Mouse (Mus musculus) bone marrow, adult 2 months (tissue): ENCODE measurements around the gene Cd276.

ENCODE experiments used
- CTCF ChIP-seq: fragments of 200-500 bp; IDR thresholded peaks from 2 replicates; pipeline ENCODE4 v1.5.1; 2011; ENCODE audit warnings: low read length, control low read depth; ENCODE audit not compliant: control insufficient read depth, insufficient read depth
- POLR2A ChIP-seq: fragments of 200-500 bp; IDR thresholded peaks from 2 replicates; pipeline ENCODE4 v1.6.1; 2011; ENCODE audit warnings: low read depth, mild to moderate bottlenecking, control low read depth, low read length, borderline replicate concordance; ENCODE audit not compliant: control insufficient read depth

DNA sequence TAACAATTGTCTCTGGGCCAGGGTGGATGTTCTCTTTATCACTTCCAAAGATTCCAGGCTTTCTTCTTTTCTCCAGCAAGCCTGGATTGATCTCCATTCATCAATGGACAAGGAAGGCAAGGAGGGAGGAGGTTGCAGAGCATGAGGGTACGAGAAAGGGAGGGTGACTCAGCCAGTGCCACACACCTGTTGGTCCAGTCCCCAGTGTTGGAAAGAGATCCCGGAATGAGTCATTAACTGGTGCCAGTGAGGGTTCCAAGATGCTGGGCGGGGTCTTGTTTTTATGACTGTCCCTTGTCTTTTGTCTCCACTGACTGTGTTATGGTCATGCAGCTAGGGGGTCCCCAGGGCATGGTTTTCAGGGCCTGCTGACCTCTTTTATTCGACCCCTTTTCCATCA is 57.3 kb downstream of the Cd276 start:
- no peak for TF ChIP-seq POLR2A
- no peak for TF ChIP-seq CTCF
